ENCODE assay signal across 9 mouse cellular contexts in the genomic region with DNA sequence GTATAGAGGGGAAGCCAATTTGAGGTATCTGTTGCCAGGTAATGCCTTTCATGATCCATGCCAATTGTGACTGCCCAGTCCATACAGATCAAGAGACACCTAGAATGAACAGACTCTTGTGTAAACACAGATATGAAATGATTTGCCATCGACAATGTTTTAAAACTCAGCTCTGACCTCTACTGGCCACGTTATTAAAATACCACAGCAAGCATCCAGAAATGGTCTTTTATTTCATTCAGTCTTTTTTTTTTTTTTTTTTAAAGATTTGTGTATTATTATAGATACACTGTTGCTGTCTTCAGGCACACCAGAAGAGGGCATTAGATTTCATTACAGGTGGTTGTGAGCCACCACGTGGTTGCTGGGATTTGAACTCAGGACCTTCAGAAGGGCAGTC. TPM values are rescaled to one million over a fixed set of nuclear protein-coding genes. Genes with fewer than 3 reads are reported as not detected.
DNase-seq lines count a peak whose midpoint lies in the region; ATAC-seq lines count a peak whose summit lies in the region.
"Had no signal": no experiment of that assay in that cellular context is flagged by ENCODE, and none has a peak within 500 bp of the region (broad histone marks: within the 10 kb centered on the region; RNA-seq: fewer than 3 reads in every experiment).

No protein-coding gene starts in this region.

- 10% methylated on average over 3 of the region's 3 CpGs for WGBS in heart, embryonic 11.5 days (ENCODE audit: insufficient replicate concordance)
- 21% methylated on average over 3 of the region's 3 CpGs for WGBS in midbrain, embryonic 13.5 days
- 17% methylated on average over 3 of the region's 3 CpGs for WGBS in midbrain, embryonic 11.5 days
- WGBS in forebrain, embryonic 12.5 days = 23% methylated on average over 3 of the region's 3 CpGs

- H3K27me3 ChIP-seq in heart, embryonic 11.5 days (ENCODE audit: control insufficient read depth, insufficient read depth, low read length) = no peaks in the 10 kb centered on the region
- H3K27me3 ChIP-seq in midbrain, embryonic 13.5 days = peaks cover 10% of the 10 kb centered on the region
- no peaks in the 10 kb centered on the region for H3K27me3 ChIP-seq in midbrain, embryonic 11.5 days (ENCODE audit: control insufficient read depth, insufficient read depth, low read length)
- no peaks in the 10 kb centered on the region for H3K27me3 ChIP-seq in forebrain, embryonic 12.5 days

- H3K27ac ChIP-seq in heart, embryonic 11.5 days (ENCODE audit: low read depth, low read length) = no peak overlapping the region
- no peak overlapping the region for H3K27ac ChIP-seq in midbrain, embryonic 13.5 days
- H3K27ac ChIP-seq in midbrain, embryonic 11.5 days (ENCODE audit: low read depth, low read length) = no peak overlapping the region
- H3K27ac ChIP-seq in forebrain, embryonic 12.5 days = no peak overlapping the region
- H3K27ac ChIP-seq: limb, embryonic 12.5 days had no signal

- peak; percentile 33 to 77 for DNase-seq in heart, adult 18-20 months
- no peak for DNase-seq in midbrain, embryonic 11.5 days (ENCODE audit: low spot score, missing footprints)
- peak; percentile 52 for DNase-seq in adipocyte (ENCODE audit: low spot score)

- no peaks in the 10 kb centered on the region for H3K36me3 ChIP-seq in heart, embryonic 11.5 days (ENCODE audit: control insufficient read depth, insufficient read depth, low read length)
- H3K36me3 ChIP-seq in midbrain, embryonic 13.5 days = no peaks in the 10 kb centered on the region
- no peaks in the 10 kb centered on the region for H3K36me3 ChIP-seq in midbrain, embryonic 11.5 days (ENCODE audit: control insufficient read depth, insufficient read depth, low read length)
- no peaks in the 10 kb centered on the region for H3K36me3 ChIP-seq in forebrain, embryonic 12.5 days (replicated peaks)
- H3K36me3 ChIP-seq: limb, embryonic 12.5 days had no signal

- no peaks in the 10 kb centered on the region for H3K4me1 ChIP-seq in heart, embryonic 11.5 days (ENCODE audit: control insufficient read depth, insufficient read depth, low read length)
- 0 out of 2 replicates have a peak, but pooled peaks cover 3% of the 10 kb centered on the region for H3K4me1 ChIP-seq in midbrain, embryonic 13.5 days (replicated peaks)
- peaks cover 6% of the 10 kb centered on the region; the same call in 1 of the 2 replicates for H3K4me1 ChIP-seq in midbrain, embryonic 11.5 days (ENCODE audit: control insufficient read depth, insufficient read depth, low read length)
- peaks cover 9% of the 10 kb centered on the region for H3K4me1 ChIP-seq in forebrain, embryonic 12.5 days
- H3K4me1 ChIP-seq: limb, embryonic 12.5 days had no signal

- no peak overlapping the region for H3K9ac ChIP-seq in heart, embryonic 11.5 days (ENCODE audit: low read depth, low read length)
- H3K9ac ChIP-seq in midbrain, embryonic 13.5 days (replicated peaks) = no peak overlapping the region
- H3K9ac ChIP-seq in midbrain, embryonic 11.5 days (ENCODE audit: low read length) = no peak overlapping the region
- no peak overlapping the region for H3K9ac ChIP-seq in forebrain, embryonic 12.5 days
- H3K9ac ChIP-seq: limb, embryonic 12.5 days had no signal

- no peak overlapping the region for H3K4me2 ChIP-seq in heart, embryonic 11.5 days
- H3K4me2 ChIP-seq in midbrain, embryonic 13.5 days (replicated peaks) = no peak overlapping the region
- no peak overlapping the region for H3K4me2 ChIP-seq in midbrain, embryonic 11.5 days
- no peak overlapping the region for H3K4me2 ChIP-seq in forebrain, embryonic 12.5 days
- H3K4me2 ChIP-seq: limb, embryonic 12.5 days had no signal

- no peaks in the 10 kb centered on the region for H3K9me3 ChIP-seq in heart, embryonic 11.5 days (replicated peaks; ENCODE audit: control insufficient read depth, low read length)
- no peaks in the 10 kb centered on the region for H3K9me3 ChIP-seq in midbrain, embryonic 13.5 days
- no peaks in the 10 kb centered on the region for H3K9me3 ChIP-seq in midbrain, embryonic 11.5 days (ENCODE audit: control insufficient read depth, low read length)
- H3K9me3 ChIP-seq in forebrain, embryonic 12.5 days = no peaks in the 10 kb centered on the region
- H3K9me3 ChIP-seq: limb, embryonic 12.5 days had no signal

- ATAC-seq in heart, embryonic 11.5 days (replicated peaks; ENCODE audit: insufficient number of reproducible peaks, low FRiP score, low TSS enrichment) = no peak
- 0 out of 2 replicates have a peak, but pooled peaks have one; percentile 32 for ATAC-seq in midbrain, embryonic 13.5 days
- no peak for ATAC-seq in midbrain, embryonic 11.5 days (ENCODE audit: low FRiP score)
- peak; percentile 60 for ATAC-seq in megakaryocyte progenitor cell, adult 5-6 weeks (replicated peaks; ENCODE audit: poor library complexity)
- ATAC-seq in erythroid progenitor cell, adult 5-6 weeks (replicated peaks; ENCODE audit: low FRiP score, poor library complexity, severe bottlenecking) = no peak
- ATAC-seq in forebrain, embryonic 12.5 days (ENCODE audit: low FRiP score) = no peak

- H3K4me3 ChIP-seq in heart, embryonic 11.5 days (ENCODE audit: low read depth, low read length) = no peak overlapping the region
- H3K4me3 ChIP-seq in midbrain, embryonic 13.5 days (replicated peaks) = no peak overlapping the region
- H3K4me3 ChIP-seq in midbrain, embryonic 11.5 days (ENCODE audit: low read depth, low read length) = no peak overlapping the region
- H3K4me3 ChIP-seq in forebrain, embryonic 12.5 days (replicated peaks) = no peak overlapping the region
- H3K4me3 ChIP-seq: limb, embryonic 12.5 days had no signal

RNA-seq across cellular contexts. Expression of a gene that starts 29.6 kb away (rescaled TPM):
- not detected for total RNA-seq in heart, adult 18-20 months (2021)
- polyA plus RNA-seq in heart, embryonic 11.5 days (2014; fragmentation: Nextera tagmentation; extraction: Ambion mirVana) = 0.68 and 0.72 TPM in 2 replicates
- polyA plus RNA-seq in midbrain, embryonic 13.5 days (2015; fragmentation: Nextera tagmentation; extraction: Ambion mirVana) = 2.5 and 3.3 TPM in 2 replicates
- polyA plus RNA-seq in midbrain, embryonic 11.5 days (2014; fragmentation: Nextera tagmentation; extraction: Ambion mirVana) = 0.27 TPM in 1 of 2 replicates, not detected in the other
- total RNA-seq in megakaryocyte progenitor cell, adult 5-6 weeks (2015) = 0.88 and 1.6 TPM in 2 replicates
- total RNA-seq in megakaryocyte progenitor cell, adult 5-6 weeks (2017) = not detected in 2 replicates
- not detected in 2 replicates for total RNA-seq in erythroid progenitor cell, adult 5-6 weeks (2015; ENCODE audit: low replicate concordance)
- total RNA-seq in erythroid progenitor cell, adult 5-6 weeks (2017; ENCODE audit: low replicate concordance) = 3.5 TPM in 1 of 2 replicates, not detected in the other
- polyA plus RNA-seq in forebrain, embryonic 12.5 days (2016; fragmentation: Nextera tagmentation; extraction: Ambion mirVana) = 0.81 and 1.4 TPM in 2 replicates

Comparison
In these comparisons a context has a peak if more than half of its experiments do, and no peak if none do; other contexts are left out.
1. ATAC-seq: peak in midbrain, embryonic 13.5 days (single experiment) and megakaryocyte progenitor cell, adult 5-6 weeks (single experiment); none in heart, embryonic 11.5 days (single experiment), midbrain, embryonic 11.5 days (single experiment), erythroid progenitor cell, adult 5-6 weeks (single experiment) and forebrain, embryonic 12.5 days (single experiment).